Mouse (Mus musculus): ENCODE measurements around the gene Phlda3.

Gene Phlda3

DNA sequence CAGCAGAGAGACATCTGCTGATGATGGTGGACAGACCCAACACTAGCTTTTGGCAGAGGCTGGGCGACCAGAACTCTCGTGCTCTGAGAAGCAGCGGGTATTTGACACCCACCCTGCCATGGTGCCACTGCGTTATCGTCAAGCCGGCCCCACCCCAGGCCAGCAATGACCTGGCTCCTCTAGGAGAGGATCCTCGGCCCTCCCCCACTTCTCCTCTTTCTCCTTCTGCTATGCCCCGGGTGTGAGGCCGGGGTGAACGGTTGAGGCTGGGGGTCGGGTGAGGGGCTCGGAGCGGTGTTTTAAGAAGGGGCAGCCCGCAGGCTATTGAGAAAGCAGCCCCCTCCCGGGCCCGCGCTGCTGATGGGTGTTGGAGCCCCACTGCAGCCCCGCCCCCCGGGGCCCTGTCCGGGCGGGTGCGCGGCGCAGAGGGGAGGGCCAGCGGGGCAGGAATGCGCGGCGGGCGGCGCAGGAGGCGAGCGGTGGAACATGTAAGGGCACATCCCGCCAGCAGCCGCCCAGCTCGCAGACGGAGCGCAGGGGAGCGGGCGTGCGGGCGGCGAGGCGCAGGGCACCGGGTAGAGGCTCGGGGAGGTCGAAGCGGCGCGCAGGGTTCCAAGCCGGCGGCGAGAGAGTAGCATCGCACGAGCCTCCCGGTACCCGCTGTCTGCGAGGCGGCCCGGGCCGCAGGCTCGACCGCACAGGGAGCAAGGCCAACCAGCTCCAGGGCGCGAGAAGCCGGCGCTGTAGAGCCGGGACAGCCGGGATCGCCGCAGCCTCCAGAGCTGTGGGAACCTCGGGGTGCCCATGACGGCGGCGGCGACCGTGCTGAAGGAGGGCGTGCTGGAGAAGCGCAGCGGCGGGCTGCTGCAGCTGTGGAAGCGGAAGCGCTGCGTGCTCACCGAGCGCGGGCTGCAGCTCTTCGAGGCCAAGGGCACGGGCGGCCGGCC lies at the start of gene Phlda3:
Gene Phlda3 (plus strand): TSS at position 475 of the 947 bp plus-strand sequence.
- peak; percentile 75 for ATAC-seq (ENCODE audit: low TSS enrichment)

DNA sequence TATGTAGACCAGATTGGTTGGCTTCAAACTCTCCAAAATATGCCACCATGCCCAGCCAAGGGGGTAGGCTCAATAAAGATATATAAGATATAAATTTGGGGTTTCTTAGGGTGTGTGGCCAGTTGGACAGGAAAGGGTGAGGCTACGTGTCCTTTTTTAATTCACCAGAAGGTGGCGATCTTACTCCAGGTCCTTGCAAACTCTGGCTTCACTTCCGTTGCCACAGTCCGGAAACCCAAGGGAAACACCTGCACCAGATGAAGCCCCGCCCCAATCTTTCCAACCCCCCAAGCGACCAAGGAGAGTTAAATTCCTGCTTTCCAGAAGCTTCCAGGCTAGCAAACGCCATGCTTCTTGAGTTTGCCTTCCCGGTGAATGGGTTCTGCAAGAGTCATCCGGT lies 46.4 kb upstream of the Phlda3 start:
- peak; percentile 93 for ATAC-seq (ENCODE audit: low TSS enrichment)

DNA sequence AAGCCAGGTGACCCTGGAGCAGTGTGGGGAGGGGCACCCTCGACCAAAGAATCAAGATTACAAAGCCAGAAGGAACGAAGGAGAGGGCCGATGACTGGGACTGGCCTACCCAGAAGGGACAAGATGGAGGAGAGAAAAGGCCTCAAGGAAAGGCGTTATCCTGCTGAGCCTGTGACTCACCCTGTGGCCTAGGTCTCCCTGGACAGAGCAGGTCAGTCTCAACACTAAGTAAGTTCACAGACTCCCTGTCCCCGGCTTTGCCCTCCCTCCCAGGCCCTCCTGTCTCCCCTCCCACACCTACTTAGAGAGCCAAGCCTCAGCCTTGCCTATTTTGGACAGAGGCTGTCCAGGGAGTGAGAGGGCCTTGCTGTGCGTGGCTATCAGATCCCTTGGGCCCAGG lies 45.9 kb upstream of the Phlda3 start, which contains the start of gene Csrp1:
Gene Csrp1 (plus strand): TSS at position 79 of the 400 bp plus-strand sequence.
- no peak for ATAC-seq (ENCODE audit: low TSS enrichment)

DNA sequence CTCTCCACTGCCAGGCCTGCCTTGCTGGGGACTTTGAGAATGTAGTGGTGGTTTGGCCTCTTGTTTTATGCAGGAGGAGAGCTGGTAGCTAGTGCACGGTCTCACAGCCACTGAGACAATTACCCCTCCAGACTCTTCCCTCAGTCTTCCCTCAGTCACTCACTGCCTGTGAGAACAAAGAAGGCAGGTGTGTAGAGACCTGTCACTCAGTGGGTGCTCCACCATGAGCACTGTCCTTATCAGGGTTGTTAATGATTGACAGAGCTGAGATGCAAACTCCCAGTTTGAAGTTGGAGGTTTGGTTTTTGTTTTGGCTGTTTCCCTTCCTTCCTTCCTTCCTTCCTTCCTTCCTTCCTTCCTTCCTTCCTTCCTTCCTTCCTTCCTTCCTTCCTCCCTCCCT lies 42.9 kb upstream of the Phlda3 start:
- ATAC-seq (ENCODE audit: low TSS enrichment): no peak

DNA sequence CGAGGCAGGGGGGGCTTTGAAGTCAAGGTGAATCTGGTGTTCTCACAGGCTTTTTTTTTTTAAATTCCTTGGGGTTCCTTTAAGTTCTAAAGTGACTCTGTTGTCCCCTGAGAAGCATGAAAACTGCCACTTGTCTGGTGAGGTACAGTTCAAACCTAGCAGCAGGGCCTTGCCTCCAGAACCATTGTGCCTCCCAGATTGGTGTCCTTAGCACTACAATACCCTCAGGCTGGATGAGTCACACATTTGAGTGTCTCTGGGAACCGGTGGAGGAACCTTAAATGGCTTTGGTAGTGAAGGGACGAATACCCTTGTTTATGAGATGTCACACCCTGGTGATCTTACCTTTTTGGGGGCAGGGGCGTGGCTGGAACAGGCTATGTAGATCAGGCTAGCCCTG lies 41.8 kb upstream of the Phlda3 start:
- no peak for ATAC-seq (ENCODE audit: low TSS enrichment)

DNA sequence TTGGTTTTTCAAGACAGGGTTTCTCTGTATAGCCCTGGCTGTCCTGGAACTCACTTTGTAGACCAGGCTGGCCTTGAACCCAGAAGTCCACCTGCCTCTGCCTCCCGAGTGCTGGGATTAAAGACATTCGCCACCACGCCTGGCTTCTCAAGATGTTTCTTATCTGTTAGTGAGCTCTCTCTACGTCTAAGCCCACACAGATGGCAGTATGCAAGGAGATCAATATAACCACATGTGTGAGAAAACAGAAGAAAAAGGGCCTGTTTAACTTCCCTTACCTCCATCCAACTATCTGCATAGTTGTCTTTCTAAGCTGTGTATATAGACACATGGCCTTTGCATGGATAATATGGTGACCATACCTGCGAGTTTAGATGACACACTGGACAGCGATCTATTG lies 40.6 kb upstream of the Phlda3 start:
- ATAC-seq (ENCODE audit: low TSS enrichment): no peak

DNA sequence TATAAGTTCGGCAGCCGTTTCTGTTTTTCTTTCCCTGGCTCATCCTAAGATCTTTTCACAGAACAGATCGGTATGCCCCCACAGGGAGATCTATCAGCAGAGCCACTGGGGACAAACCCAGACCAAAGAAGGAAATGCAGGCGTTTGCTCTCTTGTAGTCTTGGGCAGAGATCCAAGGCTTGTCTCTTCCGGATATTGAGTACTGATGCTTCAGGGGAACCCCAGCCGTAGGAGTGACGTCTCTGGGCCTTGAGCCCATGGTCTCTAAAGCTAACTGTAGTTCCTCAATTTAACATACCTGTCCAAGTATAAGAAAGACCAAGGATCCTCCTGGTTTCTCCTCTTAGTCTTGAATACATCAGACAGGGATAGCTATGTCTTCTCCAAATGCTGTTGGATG lies 40.0 kb upstream of the Phlda3 start:
- ATAC-seq (ENCODE audit: low TSS enrichment): no peak

DNA sequence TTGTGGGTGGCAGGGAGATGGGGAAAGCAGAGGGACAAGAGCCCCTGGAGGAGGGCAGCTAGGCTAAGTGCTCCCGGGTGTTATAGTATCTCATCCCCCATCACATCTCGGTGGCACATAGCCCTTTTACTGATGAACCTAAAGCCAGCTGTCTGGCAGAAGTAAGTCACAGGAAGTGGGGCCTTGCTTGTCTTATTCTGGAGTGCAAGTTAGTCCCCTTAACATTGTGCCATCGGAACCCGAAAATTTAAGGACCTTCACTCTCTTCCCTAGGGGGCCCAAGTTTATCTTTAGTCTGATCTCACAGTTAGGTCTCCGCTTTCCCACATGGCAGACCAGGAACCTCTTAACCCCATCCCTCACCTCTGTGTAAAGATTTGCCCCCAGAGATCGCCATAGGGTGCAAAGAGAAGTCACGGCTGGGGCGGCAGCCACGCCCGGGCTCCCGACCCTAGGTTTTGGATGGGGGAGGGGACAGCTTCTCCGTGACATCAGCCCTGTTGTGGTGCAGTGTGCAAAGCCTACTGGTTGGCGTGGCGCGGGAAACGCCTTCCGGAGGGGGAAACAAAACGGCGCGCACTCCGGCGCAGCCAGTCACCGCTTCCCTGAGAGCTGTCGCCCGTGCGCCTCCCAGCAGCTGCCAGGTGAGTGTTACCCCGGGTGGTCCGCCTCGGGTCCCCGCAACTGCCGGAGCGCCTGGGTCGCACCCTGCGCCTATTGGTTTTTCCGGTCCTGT lies 37.1 kb upstream of the Phlda3 start:
- peak; percentile 92 for ATAC-seq (ENCODE audit: low TSS enrichment)

DNA sequence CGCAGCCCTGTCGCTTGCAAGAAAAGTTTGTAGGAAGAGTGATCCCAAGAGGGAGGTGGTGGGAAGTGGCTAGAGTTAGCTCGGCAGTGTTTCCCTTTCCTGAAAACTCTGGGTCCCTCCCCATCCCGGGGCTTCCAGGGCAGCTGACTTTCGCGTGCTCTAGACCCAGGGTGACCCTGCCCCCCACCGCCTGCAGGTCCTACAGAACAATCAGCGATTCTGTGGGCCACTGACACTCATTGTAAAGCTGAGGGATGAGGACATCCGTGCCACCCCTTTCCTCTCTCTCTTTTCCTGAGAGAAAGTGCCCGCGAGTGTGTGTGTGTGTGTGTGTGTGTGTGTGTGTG lies 36.6 kb upstream of the Phlda3 start:
- ATAC-seq (ENCODE audit: low TSS enrichment): peak; percentile 25

DNA sequence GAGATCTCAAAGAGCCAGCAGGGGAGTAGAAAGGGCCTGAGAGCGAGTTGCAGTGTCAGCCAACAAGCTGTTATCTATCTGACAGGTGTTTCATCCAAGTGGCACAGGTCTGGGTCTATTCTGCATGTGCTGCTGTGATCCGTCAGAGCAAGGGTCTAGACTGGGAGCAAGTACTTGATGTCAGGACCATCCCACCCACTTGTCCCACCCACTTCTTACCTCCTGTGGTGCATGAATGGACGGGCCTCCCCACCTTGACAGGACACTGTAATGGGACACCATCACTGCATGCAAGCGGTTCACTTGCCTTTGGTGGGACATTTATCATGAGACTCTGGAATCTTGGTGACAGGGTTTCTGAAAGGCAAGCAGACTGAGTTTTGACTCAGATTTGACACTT lies 36.1 kb upstream of the Phlda3 start:
- ATAC-seq (ENCODE audit: low TSS enrichment): no peak

DNA sequence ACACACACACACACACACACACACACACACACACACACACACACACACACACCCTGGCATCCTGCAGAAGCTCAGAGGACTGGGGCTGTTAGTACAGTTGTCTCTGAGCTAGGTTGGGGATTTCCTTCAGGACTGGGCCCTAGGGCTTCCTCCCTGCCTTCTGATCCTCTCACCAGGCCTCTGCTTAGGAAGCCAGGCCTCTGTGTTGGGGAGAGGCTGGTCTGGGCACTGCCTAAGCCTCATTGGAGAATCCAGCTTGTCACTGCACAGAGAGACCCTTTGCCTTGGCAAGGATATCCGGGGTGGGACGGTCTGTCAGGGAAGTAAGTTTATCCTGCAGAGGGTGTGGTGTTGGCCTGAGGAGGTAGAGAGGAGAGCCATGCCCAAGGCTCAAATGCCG lies 35.6 kb upstream of the Phlda3 start:
- ATAC-seq (ENCODE audit: low TSS enrichment): no peak

DNA sequence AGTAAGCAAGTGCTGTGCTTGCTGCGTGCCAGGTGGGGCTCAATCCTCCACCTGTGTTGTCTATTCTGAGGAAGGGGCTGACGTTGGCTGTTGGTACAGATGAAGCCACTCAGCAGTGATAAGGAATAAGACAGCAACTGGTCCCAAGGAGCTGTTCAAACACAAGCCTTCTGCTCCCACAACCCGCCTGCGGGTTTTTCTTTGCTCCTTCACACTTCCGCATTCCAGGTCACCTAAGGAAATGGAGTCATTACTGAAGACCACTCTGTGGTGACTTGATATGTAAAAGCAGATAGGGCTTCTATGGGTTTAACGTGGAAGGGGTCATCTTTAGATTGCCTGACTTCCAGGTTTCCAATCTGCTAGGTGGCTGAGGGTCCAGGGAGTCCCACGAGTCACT lies 34.5 kb upstream of the Phlda3 start:
- no peak for ATAC-seq (ENCODE audit: low TSS enrichment)

DNA sequence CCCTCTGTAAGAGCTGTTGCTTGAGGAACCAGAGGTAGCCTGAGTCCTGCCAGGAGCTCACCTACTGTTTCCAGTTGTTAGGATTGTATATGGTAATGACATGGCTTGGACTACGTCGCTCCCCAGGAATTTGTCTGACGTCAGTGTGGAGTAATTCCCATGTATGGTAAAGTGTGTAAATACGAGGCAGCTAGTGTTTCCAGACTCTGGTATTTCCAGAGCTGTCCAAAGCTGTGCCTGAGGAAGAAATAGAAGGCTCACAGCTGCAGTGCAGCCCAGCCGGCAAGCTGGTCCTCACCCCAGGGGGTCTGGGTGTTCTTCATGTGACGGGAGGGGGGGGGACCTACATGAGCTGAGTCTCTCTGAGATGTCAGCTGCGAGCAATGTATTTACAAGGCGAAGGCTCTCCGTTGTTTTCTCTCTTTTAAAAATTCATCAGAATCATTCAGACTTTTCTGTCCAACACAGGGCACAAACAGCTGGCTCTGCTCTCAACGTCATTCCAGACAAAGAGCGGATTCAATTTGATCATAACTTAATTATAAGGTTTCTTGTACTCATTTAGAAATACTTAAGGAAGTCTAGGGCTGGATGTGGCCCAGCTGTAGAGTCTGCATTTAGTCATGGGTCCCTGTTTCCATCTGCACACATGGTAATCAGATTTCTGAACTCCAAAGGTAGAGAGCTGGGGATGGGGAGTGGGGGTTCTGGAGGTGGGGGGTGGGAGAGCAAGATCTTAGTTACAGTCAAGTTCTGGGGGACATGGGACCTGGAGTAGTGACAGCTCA lies 33.8 kb upstream of the Phlda3 start:
- no peak for ATAC-seq (ENCODE audit: low TSS enrichment)

DNA sequence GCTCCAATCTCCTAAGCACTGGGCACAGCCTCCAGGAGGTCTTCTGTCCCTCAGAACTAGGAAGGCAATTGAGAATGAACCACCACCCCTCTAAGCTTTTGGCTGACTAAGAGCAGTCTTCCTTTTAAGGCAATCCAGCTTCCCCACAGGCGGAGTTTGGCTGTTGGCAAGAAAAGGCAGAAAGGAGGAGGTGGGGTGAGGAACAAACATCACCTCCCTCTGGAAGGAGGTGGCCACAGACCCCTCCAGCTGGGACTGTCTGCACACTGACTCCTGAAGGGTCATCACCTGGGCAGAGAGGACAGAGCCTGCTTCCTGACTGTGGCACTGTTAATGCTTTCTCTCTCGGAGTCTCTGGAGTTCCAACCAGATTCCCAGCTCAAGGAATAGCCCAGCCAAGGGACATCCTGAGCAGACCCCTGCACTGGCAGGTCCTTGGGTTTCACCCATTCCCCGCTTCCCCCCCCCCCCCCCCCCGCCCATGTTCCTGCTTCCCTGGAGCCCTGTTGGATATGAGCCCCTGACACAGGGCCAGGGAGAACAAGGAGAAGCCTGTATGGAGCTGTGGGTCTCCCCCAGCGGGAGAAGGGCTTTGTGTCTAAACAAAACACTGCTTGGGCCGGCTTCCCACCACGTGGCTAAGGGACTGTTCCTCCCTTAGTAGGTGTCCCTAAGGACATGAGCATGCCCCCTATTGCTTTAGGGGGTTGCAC lies 31.5 kb upstream of the Phlda3 start:
- ATAC-seq (ENCODE audit: low TSS enrichment): peak; percentile 53

DNA sequence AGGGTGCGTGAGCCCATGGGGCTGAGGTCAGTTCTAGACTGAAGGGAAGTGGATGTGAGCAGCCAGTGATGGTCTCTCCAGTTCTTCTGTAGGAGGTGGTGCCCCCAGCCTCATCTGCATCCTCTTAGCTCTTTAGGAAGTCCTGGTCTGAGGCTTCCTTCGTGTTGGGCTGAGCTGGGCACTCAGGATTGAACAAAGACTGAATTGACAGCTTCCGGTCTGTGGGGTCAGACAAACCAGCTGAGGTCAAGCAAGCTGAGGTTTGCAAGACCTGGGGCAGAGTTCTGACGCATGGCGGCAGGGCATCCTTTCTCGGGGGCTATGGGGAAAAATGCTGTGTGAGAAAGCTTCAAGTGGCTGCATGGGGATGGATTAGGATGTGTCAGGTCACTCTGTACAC lies 30.5 kb upstream of the Phlda3 start:
- no peak for ATAC-seq (ENCODE audit: low TSS enrichment)

DNA sequence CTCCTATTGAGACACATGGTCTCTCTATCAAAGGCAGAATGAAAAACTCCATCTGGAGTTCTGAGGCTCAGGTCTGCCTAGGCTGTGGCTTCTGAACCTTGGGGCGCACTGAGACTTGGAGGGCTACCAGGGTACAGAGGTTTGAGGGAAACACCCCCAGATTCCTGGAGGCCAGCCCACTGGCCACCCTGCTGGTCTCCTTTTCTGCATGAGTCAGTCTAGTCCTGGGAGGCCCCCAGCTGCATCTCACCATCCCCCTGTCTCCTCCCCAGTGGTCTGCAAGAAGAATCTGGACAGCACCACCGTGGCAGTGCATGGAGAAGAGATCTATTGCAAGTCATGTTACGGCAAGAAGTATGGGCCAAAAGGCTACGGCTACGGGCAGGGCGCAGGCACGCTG lies 20.9 kb upstream of the Phlda3 start:
- ATAC-seq (ENCODE audit: low TSS enrichment): no peak

DNA sequence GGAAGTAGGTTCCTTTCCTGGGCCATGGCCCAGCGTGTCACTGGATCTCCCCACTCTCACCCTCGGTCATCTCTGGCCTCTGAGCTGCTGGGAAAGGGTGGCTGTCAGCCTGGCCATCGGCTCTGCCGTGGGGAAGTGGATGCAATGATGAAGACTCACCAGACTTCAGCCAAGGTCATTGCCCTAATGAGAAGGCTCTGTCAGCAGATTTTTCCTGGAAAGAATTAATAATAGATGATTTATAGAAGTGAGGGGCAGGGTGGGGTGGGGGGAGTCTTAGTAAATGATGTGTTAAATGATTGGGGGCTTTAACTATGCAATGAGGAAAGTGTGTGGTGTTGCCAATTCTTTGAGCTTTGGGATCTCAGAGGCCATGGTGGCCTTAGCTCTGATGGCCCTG lies 19.7 kb upstream of the Phlda3 start:
- ATAC-seq (ENCODE audit: low TSS enrichment): no peak

DNA sequence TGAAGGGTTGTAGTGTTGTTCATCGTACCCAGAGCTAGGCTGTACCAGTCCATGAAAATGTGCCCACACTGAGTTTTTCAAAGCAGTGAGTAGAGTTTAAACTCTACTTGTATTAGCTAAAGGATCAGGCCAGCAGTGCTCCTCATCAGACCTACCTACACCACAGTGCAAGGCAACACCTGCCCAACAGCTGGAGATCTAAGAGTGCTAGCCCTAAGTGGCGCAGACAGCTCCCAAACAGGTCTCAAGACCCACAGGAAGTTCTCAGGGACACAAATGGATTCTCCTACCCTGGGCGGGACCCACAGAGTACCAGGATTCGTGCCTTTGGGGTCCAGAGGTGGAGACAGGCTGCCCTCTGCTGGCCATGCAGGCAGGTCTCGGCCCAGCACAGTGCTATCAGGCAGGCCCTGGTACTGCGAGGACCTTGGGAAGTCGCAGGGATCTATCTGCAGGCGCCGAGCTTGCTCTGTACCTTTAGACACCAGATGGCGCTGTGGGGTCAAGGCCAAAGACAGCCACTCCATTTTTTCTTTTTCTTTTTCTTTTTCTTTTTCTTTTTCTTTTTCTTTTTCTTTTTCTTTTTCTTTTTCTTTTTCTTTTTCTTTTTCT lies 13.1 kb upstream of the Phlda3 start:
- peak; percentile 95 for ATAC-seq (ENCODE audit: low TSS enrichment)

DNA sequence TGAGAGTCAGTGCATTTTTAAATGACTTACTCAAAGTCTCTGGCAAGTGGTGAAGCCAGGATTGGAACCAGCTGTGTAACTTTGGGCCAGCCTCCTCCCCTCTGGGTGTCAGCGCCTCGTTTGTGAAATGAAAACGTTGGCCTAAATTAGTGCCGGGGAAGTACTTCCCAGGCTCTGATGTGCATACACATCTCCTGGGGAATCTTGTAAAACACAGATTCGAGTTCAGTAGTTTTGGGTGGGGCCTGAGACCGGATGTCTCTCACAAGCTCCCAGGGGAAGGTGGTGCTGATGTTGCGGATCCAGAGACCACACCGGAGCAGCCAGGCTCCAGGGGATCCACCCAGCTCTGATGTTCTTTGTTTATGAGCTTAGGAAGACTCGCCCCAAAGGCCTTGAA lies 10.6 kb upstream of the Phlda3 start:
- ATAC-seq (ENCODE audit: low TSS enrichment): no peak

DNA sequence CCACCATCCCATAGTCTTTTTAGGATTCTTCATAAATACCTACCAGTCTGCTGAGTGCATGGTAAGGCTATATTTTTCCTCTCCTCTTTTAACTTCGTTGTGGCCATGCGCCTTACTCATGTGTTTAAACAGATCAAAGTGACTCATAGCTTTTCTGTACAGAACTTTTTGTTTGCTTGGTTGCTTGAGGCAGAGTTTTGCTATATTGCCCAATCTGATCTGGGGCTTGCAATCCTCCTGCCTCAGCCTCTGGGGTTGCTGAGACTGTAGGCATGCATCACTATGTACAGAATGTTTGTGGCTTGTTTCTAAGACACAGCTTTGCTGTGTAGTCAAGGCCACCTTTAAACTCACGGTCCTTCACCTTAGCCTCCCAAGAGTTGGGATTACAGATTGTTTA lies 10.0 kb upstream of the Phlda3 start:
- no peak for ATAC-seq (ENCODE audit: low TSS enrichment)

DNA sequence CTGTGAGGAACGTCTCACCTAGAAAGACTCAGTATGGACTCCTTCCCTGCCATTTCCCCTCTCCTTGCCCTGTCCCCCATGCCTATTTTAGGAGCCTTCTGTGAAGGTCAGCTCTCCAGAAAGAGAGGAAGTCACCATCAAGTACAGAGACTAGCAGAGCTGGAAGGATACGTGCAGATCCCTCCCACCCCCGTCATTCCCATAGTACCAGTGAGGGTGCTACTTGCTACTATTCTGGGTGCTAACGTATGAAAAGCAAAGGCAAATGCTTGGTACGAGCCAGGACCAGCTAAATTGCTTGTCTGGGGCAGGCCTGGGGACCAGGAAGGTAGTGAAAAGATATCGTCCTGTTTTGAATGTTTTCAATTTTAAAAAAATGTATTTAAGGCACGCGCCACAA lies 8.6 kb upstream of the Phlda3 start:
- ATAC-seq (ENCODE audit: low TSS enrichment): peak; percentile 73; the same call in 1 of the 2 replicates

All from frontal cortex, adult (tissue).